Mouse (Mus musculus) ovary, adult 18-20 months (tissue): Measurements from ENCODE around the gene Clic4.

Experiments
- DNase-seq: peaks from one replicate; pipeline ENCODE4 v3.0.0; 2022; ENCODE audit warnings: low spot score, mixed read lengths

The Clic4 gene

GRCm38 (mm10) chr4:135231543-135231942, 41.1 kb downstream of the Clic4 start:
- DNase-seq: no peak

GRCm38 (mm10) chr4:135231136-135231535, 41.5 kb downstream of the Clic4 start:
- no peak for DNase-seq

GRCm38 (mm10) chr4:135230661-135231060, 42.0 kb downstream of the Clic4 start:
- no peak for DNase-seq

- no peak for DNase-seq
These were observed 42.7 kb downstream of the Clic4 start for GRCm38 (mm10) chr4:135229871-135230270.

GRCm38 (mm10) chr4:135228136-135228535, 44.5 kb downstream of the Clic4 start:
- DNase-seq: no peak

- DNase-seq: no peak
These were observed 46.5 kb downstream of the Clic4 start for GRCm38 (mm10) chr4:135226008-135226667.

- DNase-seq: no peak
These were observed 48.8 kb downstream of the Clic4 start for GRCm38 (mm10) chr4:135223808-135224207.

GRCm38 (mm10) chr4:135221632-135222407, 50.8 kb downstream of the Clic4 start:
- DNase-seq: no peak

- DNase-seq: no peak
These were observed 52.0 kb downstream of the Clic4 start for GRCm38 (mm10) chr4:135220641-135221040.

- no peak for DNase-seq
These were observed 53.0 kb downstream of the Clic4 start for GRCm38 (mm10) chr4:135219652-135220051.

GRCm38 (mm10) chr4:135209846-135210245, 62.8 kb downstream of the Clic4 start:
- DNase-seq: no peak

- peak; percentile 40 for DNase-seq
These were observed 66.7 kb downstream of the Clic4 start for GRCm38 (mm10) chr4:135205711-135206600.

GRCm38 (mm10) chr4:135205254-135205653, 67.4 kb downstream of the Clic4 start:
- no peak for DNase-seq

- DNase-seq: no peak
These were observed 67.9 kb downstream of the Clic4 start for GRCm38 (mm10) chr4:135204666-135205065.

GRCm38 (mm10) chr4:135203806-135204560, 68.6 kb downstream of the Clic4 start:
- no peak for DNase-seq

- DNase-seq: no peak
These were observed 69.3 kb downstream of the Clic4 start for GRCm38 (mm10) chr4:135203279-135203678.

GRCm38 (mm10) chr4:135201771-135202170, 70.8 kb downstream of the Clic4 start:
- DNase-seq: no peak

- no peak for DNase-seq
These were observed 74.8 kb downstream of the Clic4 start for GRCm38 (mm10) chr4:135197857-135198256.

- DNase-seq: no peak
These were observed 79.8 kb downstream of the Clic4 start for GRCm38 (mm10) chr4:135192841-135193240.

GRCm38 (mm10) chr4:135191604-135192003, 81.0 kb downstream of the Clic4 start:
- DNase-seq: no peak

- DNase-seq: no peak
These were observed 81.4 kb downstream of the Clic4 start for GRCm38 (mm10) chr4:135191185-135191584.

- no peak for DNase-seq
These were observed 82.2 kb downstream of the Clic4 start for GRCm38 (mm10) chr4:135190364-135190763.
